Mouse (Mus musculus): ENCODE measurements around the gene Rpl12. TPM values are rescaled to one million over a fixed set of nuclear protein-coding genes. Genes with fewer than 3 reads are reported as not detected.

Gene Rpl12
- total RNA-seq, 2 experiments from 2014 or later: 155 to 179 TPM

- DNase-seq (ENCODE audit: low spot score in 2 of 2): peak in 1 of 2 experiments; percentile 49
These were observed 21.9 kb upstream of the Rpl12 start for GRCm38 (mm10) chr2:32939418-32939817.

GRCm38 (mm10) chr2:32940483-32940882, 20.9 kb upstream of the Rpl12 start:
- DNase-seq (ENCODE audit: low spot score in 2 of 2): no peak

DNA sequence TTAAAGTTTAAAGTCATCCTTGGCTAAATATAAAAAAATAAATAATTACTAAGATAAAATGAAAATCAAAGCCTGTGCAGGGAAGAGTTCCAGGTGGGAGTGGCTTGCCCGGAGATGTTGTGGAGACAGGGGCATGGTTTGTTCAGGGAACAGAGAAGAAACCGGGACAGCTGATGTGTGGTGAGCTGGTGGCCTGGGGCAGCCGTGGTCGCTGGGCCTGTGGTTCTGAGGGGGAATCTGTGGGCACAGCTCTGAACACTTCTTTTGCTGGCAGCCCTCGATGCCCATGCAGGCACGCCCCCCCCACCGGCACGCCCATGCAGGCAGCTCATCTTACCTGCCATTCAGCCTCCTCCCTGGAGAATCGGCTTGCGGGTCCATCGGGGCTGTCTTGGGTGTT, 13.9 kb upstream of the Rpl12 start:
- no peak for DNase-seq (ENCODE audit: low spot score in 2 of 2)

- no peak for DNase-seq (ENCODE audit: low spot score in 2 of 2)
These were observed 6.8 kb upstream of the Rpl12 start for GRCm38 (mm10) chr2:32954581-32954980.

DNA sequence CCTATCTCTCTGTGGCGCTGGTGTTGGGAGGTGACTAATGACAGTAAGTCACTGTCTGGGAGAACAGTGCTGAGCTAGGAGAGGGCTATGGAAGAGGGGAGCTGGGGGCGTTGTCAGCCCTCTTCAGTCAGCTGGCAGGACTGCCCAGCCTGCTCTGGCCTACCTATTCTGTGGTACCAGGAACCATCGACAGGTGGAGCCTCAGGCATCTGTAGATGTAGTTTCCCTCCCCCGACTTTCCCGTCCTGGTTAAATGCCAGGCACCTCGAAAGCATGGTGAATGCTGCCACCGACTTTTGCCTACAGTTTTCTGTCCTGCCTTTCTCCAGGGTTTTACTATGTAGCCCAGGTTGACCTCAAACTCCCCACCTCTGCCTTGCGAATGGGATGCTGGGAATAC, 4.0 kb upstream of the Rpl12 start:
- DNase-seq (ENCODE audit: low spot score in 2 of 2): no peak

DNA sequence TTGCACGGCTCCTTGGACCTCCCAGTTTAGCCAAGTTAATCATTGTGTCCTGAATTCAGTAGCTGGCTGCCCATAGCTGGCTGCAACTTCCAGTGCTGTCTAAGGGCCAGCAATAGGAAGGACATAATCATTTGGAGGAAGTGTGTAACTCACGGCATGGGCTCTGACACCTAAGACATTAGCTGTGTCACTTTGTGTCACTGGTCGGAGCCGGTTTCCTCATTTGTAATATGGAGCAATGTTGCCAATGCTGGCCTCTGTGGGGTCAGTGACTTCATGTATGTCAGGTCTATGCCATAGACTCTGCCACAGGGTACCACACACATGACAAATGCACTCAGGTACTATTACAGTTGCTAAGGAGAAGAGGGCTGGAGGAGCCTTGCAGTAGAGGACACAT, 1.1 kb upstream of the Rpl12 start:
- no peak for DNase-seq (ENCODE audit: low spot score in 2 of 2)

DNA sequence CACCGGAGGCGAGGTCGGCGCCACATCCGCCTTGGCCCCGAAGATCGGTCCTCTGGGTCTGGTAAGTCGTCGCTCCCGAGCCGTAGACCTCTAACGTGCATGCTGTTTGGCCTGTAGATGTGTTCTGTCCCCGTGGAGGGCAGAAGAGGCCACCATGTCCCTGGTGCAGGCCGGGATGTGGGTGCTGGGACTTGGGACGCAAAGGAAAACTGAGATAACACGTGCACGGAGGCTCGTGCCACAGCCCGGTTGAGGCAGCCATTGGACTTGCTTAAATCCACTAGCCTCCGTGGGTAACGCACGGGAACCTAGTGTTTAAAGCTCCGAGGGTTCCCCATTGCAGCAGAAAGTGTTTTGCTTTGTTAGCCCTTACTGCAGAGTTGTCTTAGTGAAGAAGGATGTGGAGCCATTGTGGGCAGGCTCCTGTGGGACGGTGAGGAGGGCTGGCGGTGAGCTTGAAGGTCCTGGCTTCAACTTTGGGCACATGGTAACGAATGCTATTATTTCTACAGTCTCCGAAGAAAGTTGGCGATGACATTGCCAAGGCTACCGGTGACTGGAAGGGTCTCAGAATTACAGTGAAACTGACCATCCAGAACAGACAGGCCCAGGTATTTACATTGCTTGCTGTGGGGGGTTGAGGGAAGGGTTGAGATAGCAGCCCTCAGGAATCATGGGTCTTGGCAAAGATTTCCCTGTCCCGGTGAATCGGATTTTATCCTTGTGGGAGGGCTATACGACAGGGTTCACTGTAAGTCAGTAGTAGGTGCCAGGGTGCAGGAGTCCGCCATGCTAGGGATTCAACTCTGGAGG, 909 bp downstream of the Rpl12 start:
- DNase-seq (ENCODE audit: low spot score in 2 of 2): peak in 1 of 2 experiments; percentile 54

DNA sequence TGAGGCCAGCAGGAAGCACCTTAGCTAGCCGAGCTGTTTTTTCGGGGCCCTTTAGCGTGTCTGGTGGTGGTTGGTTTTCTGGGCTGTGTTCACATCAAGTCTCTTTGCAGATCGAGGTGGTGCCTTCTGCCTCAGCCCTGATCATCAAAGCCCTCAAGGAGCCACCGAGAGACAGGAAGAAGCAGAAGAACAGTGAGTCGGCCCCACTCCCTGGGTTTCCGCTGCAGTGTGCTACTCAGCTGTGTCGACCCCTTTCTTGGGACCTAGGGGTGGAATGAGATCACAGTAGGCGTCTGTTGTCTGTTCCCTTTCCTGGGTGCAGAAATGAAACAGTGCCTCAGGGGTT, 1.5 kb downstream of the Rpl12 start:
- DNase-seq (ENCODE audit: low spot score in 2 of 2): no peak

DNA sequence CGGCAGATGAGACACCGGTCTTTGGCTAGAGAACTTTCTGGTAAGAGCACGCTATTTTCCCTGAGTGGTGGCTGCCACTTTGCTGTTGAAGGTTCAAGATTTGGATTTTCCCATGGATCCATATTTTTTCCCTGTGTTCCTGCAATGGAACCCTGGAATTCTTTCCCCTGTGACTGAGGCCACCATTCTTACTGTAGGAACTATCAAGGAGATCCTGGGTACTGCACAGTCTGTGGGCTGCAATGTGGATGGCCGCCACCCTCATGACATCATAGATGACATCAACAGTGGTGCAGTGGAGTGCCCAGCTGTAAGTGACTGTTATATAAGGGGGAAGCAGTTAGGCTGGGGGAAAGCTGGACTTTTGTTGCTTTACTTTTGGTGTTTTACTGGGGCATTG, 2.2 kb downstream of the Rpl12 start:
- no peak for DNase-seq (ENCODE audit: low spot score in 2 of 2)

DNA sequence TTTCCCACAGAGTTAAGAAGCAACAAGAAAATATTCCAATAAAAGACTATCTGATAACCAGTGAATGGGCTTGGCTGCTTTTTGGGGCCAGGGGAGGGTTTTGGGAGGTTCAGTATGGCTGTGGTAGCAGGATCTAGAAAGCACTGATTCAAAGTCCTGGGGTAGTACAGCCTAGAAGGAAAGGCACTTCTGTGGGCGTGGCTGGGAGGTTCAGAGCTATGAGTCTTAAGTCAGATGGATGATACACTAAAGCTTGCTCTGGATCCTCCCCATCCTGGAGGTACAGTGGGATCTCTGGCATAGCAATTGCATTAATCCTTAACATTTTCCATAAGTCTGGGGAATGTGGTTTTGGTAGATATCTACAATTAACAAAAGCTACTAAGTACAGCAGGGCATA, 2.6 kb downstream of the Rpl12 start:
- DNase-seq (ENCODE audit: low spot score in 2 of 2): no peak

- no peak for DNase-seq (ENCODE audit: low spot score in 2 of 2)
These were observed 3.5 kb downstream of the Rpl12 start for GRCm38 (mm10) chr2:32964659-32965457.

- no peak for DNase-seq (ENCODE audit: low spot score in 2 of 2)
These were observed 4.3 kb downstream of the Rpl12 start for GRCm38 (mm10) chr2:32965511-32966183.

- DNase-seq (ENCODE audit: low spot score in 2 of 2): no peak
These were observed 4.9 kb downstream of the Rpl12 start for GRCm38 (mm10) chr2:32966184-32966688.

DNA sequence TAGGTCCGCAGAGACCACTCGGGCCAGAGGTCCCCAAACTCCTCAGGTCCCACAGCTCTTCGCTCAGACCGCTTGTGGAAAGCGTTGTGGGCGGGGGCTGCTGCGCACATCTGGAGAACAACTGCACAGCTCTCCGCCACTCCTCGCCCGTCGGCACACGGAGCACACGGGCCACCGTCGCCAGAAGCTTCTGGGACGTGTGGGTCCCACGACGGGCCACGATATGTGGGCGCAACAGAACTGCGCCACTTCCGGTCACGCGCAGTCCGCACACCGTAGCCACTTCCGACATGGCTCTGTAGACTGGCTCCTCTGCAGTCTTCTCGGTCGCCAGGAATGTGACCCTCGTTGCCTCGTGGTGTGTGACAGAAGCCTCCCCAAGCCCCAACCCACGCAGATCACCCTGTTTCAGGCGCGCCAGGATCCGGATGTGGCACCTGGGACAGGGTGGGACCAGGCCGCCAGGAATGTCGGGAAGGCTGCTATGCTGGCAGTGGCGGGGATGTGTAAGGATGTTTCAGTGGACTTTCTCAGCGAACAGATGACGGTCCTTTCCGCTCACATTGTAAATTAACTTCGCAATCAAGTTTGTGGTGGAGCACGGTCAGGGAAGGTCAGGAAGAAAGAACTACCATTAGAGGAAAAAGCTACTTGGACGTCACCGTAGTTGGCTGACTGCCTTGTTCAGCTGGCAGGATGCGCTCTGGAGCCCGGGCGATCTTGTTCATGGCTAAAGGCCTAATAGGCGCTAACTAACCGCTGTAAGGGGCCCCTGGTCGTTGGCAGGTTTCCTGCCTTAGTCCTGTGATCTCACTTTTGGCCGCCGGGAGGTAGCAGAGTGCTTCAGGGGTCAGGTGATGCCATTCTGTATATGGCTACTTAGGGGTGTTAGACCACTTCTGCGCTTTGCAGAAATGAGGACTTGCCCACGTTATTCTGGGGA, 5.6 kb downstream of the Rpl12 start:
- DNase-seq (ENCODE audit: low spot score in 2 of 2): peak; percentile 82 to 85

- no peak for DNase-seq (ENCODE audit: low spot score in 2 of 2)
These were observed 6.8 kb downstream of the Rpl12 start for GRCm38 (mm10) chr2:32968024-32968614.

DNA sequence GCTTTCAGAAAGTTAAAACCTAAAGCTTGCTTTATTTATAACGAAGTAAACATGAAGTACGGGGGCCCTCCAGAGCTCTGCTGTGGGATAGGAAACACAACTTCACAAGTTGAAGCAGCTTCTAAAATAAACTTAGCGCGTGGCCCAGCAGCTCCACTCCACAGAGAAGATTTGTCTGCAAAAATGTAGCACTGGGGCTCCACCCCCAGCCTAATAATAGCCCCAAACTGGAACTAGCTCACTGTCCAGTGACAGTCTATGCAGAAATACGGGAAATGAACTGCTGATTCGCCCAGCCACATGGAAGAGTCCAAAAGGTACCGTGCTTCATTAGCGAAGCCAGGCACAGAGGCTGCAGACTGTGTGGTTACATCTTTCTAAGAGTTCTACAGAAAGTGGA, 8.0 kb downstream of the Rpl12 start:
- no peak for DNase-seq (ENCODE audit: low spot score in 2 of 2)

DNA sequence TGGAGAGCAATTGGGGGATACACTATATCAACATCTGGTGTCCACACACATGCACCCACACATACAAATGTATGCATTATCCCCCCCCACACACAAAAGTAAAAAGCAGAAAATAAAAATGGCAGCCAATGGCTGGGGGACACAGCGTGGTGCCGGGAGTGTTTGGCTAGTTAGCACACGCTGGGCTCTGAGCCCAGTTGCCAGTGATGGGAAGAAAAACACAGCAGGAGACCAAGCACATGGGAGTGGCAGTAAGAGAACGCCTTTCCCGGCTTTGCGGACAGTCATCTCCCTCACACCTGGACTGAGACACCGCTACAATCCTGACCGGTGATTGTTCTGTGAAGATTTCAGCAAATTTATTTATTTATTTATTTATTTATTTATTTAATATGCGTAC, 9.9 kb downstream of the Rpl12 start:
- peak in 1 of 2 experiments; percentile 60 for DNase-seq (ENCODE audit: low spot score in 2 of 2)

GRCm38 (mm10) chr2:32974216-32974615, 12.9 kb downstream of the Rpl12 start:
- DNase-seq (ENCODE audit: low spot score in 2 of 2): no peak

DNA sequence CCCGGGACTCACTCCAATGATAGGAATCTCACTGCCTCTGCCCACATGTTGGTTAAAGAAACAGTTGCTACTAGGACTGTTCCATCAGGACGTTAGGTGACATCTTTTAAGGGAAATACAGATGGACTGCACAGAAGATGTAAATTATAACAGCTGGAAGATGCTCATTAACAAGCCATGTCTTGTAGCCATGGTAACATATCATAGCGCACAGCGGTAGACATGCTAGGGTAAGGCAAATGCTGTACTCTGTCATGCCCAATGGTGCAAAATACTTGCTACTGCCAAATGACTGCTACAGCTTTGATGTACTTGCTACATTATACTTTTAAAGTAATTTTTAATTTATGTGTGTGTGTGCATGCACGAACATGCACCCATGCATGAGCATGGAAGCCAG, 15.8 kb downstream of the Rpl12 start:
- no peak for DNase-seq (ENCODE audit: low spot score in 2 of 2)

DNA sequence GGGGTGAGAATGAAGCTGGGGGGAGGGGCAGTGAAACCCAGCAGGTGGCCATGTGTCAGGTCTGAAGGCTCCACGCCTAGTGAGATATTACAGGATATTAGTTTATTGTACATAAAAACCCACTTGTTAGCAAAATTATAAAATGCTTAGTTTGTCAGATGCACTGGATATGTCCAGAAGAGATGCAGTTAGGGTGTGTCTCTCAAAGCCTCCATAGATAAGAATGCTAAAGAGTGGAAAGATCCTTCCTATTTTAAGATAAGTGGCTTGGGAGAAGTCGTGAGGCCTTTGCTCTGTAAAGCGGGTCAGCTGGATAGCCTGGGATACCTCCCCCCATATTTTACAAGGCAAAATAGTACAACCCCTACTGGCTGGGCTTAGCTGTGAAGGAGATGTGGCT, 17.3 kb downstream of the Rpl12 start:
- no peak for DNase-seq (ENCODE audit: low spot score in 2 of 2)

All from layer of hippocampus, postnatal 10 days (tissue).